Mouse (Mus musculus): ENCODE results near the gene Cabin1.

DNA sequence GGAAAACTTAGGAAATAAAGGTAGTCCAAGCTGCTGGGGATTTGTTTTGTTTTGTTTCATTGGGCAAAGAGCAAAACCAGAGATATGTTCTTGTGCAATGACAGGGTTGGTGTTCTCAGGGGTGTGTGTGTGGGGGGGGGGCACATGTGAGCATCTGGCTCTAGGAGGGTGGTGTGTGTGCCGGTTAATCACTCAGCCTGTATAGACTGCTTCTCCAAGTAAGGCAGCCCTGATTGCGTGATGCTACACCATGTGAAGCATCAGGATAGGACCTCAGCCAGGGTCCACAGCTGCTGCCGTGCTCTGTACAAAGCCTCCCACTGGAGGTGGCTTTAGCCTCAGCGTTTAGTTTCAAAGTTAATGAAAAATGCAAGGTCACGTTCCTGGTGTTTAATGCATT is 131.1 kb downstream of the Cabin1 start:
- TF ChIP-seq CTCF (IDR thresholded peaks at IDR 0.05; ENCODE audit: extremely low read depth, insufficient read length, insufficient replicate concordance, low read depth, low read length) = no peak
- TF ChIP-seq POLR2A (IDR thresholded peaks at IDR 0.05; ENCODE audit: low read depth, low read length) = no peak
